Mouse (Mus musculus) embryonic facial prominence, embryonic 12.5 days (tissue): ENCODE results near the gene Gas2. TPM values are rescaled to one million over a fixed set of nuclear protein-coding genes. Genes with fewer than 3 reads are reported as not detected.
A peak's percentile ranks its signal among the peaks of the same experiment; 100 is the strongest.

Source experiments
- ATAC-seq: fragments of 200-750 bp; cut with Nextera tagmentation; 2 replicates; pipeline ENCODE4 v1.8.0; 2017; ENCODE audit not compliant: insufficient number of reproducible peaks, insufficient read depth, low FRiP score, low TSS enrichment
- H3K27ac ChIP-seq: fragments of 300-500 bp; sonication (generic); 2 replicates; pipeline ENCODE4 v1.5.1; 2016; ENCODE audit warnings: mild to moderate bottlenecking
- H3K27me3 ChIP-seq: fragments of 300-500 bp; sonication (generic); 2 replicates; pipeline ENCODE4 v1.6.1; 2016; ENCODE audit warnings: mild to moderate bottlenecking, moderate library complexity
- H3K36me3 ChIP-seq: fragments of 300-500 bp; sonication (generic); 2 replicates; pipeline ENCODE4 v1.6.1; 2016; ENCODE audit warnings: mild to moderate bottlenecking
- H3K4me1 ChIP-seq: fragments of 300-500 bp; sonication (generic); 2 replicates; pipeline ENCODE4 v1.6.1; 2016
- H3K4me2 ChIP-seq: fragments of 300-500 bp; sonication (generic); replicated peaks from 2 replicates; pipeline ENCODE4 v1.6.1; 2016; ENCODE audit warnings: mild to moderate bottlenecking, moderate library complexity
- H3K4me3 ChIP-seq: fragments of 300-500 bp; sonication (generic); 2 replicates; pipeline ENCODE4 v1.5.1; 2016; ENCODE audit warnings: mild to moderate bottlenecking
- H3K9ac ChIP-seq: fragments of 300-500 bp; sonication (generic); 2 replicates; pipeline ENCODE4 v1.6.1; 2016; ENCODE audit warnings: mild to moderate bottlenecking, moderate library complexity
- H3K9me3 ChIP-seq: fragments of 300-500 bp; sonication (generic); 2 replicates; pipeline ENCODE4 v1.6.1; 2016; ENCODE audit warnings: mild to moderate bottlenecking, moderate library complexity
- WGBS: fragments of 180-500 bp; shearing (Covaris S2); methylation state at CpG from one replicate; pipeline ENCODE4 v1.1.7; 2016; 5-methylcytosine and 5-hydroxymethylcytosine counted together
- polyA plus RNA-seq: library from polyadenylated mRNA; unstranded; fragments of >200 nt; fragmentation: Nextera tagmentation; extraction: Ambion mirVana; gene quantifications from 2 replicates; pipeline ENCODE4 v1.2.1, GENCODE M21; 2016

Gene Gas2
- polyA plus RNA-seq, 1 experiment from 2014 or later = 69.0 TPM

- H3K9ac ChIP-seq = no peak overlapping the region
- no peaks in the 10 kb centered on the region for H3K27me3 ChIP-seq
- no peak overlapping the region for H3K27ac ChIP-seq
- no peaks in the 10 kb centered on the region for H3K9me3 ChIP-seq
- no peak overlapping the region for H3K4me2 ChIP-seq
- H3K36me3 ChIP-seq = no peaks in the 10 kb centered on the region
- 85% methylated on average over 4 of the region's 4 CpGs for WGBS
- ATAC-seq = no peak
- H3K4me1 ChIP-seq = 0 out of 2 replicates have a peak, but pooled peaks cover 5% of the 10 kb centered on the region
- no peak overlapping the region for H3K4me3 ChIP-seq
Observed at GRCm38 (mm10) chr7:51931217-51931616, 69.4 kb downstream of the Gas2 start.

GRCm38 (mm10) chr7:51937337-51937736 is 75.5 kb downstream of the Gas2 start:
- 86% methylated on average over 1 of the region's 1 CpGs for WGBS
- H3K4me1 ChIP-seq = no peaks in the 10 kb centered on the region

GRCm38 (mm10) chr7:51940461-51940860 is 78.6 kb downstream of the Gas2 start:
- no peak overlapping the region for H3K27ac ChIP-seq
- no peak for ATAC-seq

More at GRCm38 (mm10) chr7:51937337-51937736, 75.5 kb downstream of the Gas2 start:
- no peak for ATAC-seq
- no peak overlapping the region for H3K9ac ChIP-seq
- H3K9me3 ChIP-seq = no peaks in the 10 kb centered on the region
- H3K36me3 ChIP-seq = no peaks in the 10 kb centered on the region
- H3K27me3 ChIP-seq = no peaks in the 10 kb centered on the region
- no peak overlapping the region for H3K27ac ChIP-seq
- H3K4me3 ChIP-seq = no peak overlapping the region
- no peak overlapping the region for H3K4me2 ChIP-seq

GRCm38 (mm10) chr7:51955424-51956041 is 93.7 kb downstream of the Gas2 start:
- ATAC-seq = peak; percentile 52; the same call in 1 of the 2 replicates
- WGBS = 46% methylated on average over 9 of the region's 9 CpGs
- Histone ChIP-seq H3K4me2 (no peak overlapping the region), H3K9me3 (no peaks in the 10 kb centered on the region), H3K4me1 (peaks cover 3% of the 10 kb centered on the region; the same call in 1 of the 2 replicates), H3K27ac (no peak overlapping the region), H3K9ac (no peak overlapping the region), H3K27me3 (no peaks in the 10 kb centered on the region), H3K36me3 (no peaks in the 10 kb centered on the region), H3K4me3 (no peak overlapping the region)

More at GRCm38 (mm10) chr7:51940461-51940860, 78.6 kb downstream of the Gas2 start:
- Histone ChIP-seq H3K9ac (no peak overlapping the region), H3K4me2 (no peak overlapping the region), H3K4me3 (no peak overlapping the region), H3K27me3 (no peaks in the 10 kb centered on the region), H3K36me3 (no peaks in the 10 kb centered on the region), H3K9me3 (no peaks in the 10 kb centered on the region), H3K4me1 (no peaks in the 10 kb centered on the region)
- WGBS = 56% methylated on average over 2 of the region's 2 CpGs

GRCm38 (mm10) chr7:51957766-51958165 is 96.0 kb downstream of the Gas2 start:
- H3K4me3 ChIP-seq = no peak overlapping the region
- ATAC-seq = no peak
- H3K4me1 ChIP-seq = peaks cover 3% of the 10 kb centered on the region; the same call in 1 of the 2 replicates
- H3K9ac ChIP-seq = no peak overlapping the region
- no peaks in the 10 kb centered on the region for H3K9me3 ChIP-seq
- H3K27ac ChIP-seq = no peak overlapping the region
- H3K4me2 ChIP-seq = no peak overlapping the region
- no peaks in the 10 kb centered on the region for H3K27me3 ChIP-seq
- no peaks in the 10 kb centered on the region for H3K36me3 ChIP-seq

- Histone ChIP-seq H3K4me2 (no peak overlapping the region), H3K27me3 (no peaks in the 10 kb centered on the region), H3K9me3 (no peaks in the 10 kb centered on the region), H3K9ac (no peak overlapping the region), H3K4me3 (no peak overlapping the region), H3K36me3 (no peaks in the 10 kb centered on the region), H3K27ac (no peak overlapping the region), H3K4me1 (peaks cover 3% of the 10 kb centered on the region; the same call in 1 of the 2 replicates)
- ATAC-seq = no peak
- WGBS = 57% methylated on average over 6 of the region's 6 CpGs
Observed at GRCm38 (mm10) chr7:51960698-51961374, 99.0 kb downstream of the Gas2 start.

GRCm38 (mm10) chr7:51962219-51962952 is 100.6 kb downstream of the Gas2 start:
- Histone ChIP-seq H3K4me2 (no peak overlapping the region), H3K27ac (no peak overlapping the region), H3K27me3 (no peaks in the 10 kb centered on the region), H3K4me1 (peaks cover 3% of the 10 kb centered on the region; the same call in 1 of the 2 replicates), H3K36me3 (no peaks in the 10 kb centered on the region), H3K4me3 (no peak overlapping the region), H3K9ac (no peak overlapping the region), H3K9me3 (no peaks in the 10 kb centered on the region)
- ATAC-seq = no peak
- WGBS = 69% methylated on average over 10 of the region's 10 CpGs

- H3K36me3 ChIP-seq = no peaks in the 10 kb centered on the region
- no peaks in the 10 kb centered on the region for H3K27me3 ChIP-seq
- no peak overlapping the region for H3K9ac ChIP-seq
- no peak overlapping the region for H3K27ac ChIP-seq
- no peak overlapping the region for H3K4me3 ChIP-seq
- ATAC-seq = no peak
- H3K4me1 ChIP-seq = peaks cover 3% of the 10 kb centered on the region; the same call in 1 of the 2 replicates
- no peaks in the 10 kb centered on the region for H3K9me3 ChIP-seq
- H3K4me2 ChIP-seq = no peak overlapping the region
- 93% methylated on average over 7 of the region's 7 CpGs for WGBS
Observed at GRCm38 (mm10) chr7:51964681-51965080, 102.9 kb downstream of the Gas2 start.

GRCm38 (mm10) chr7:51967581-51967980 is 105.8 kb downstream of the Gas2 start:
- Histone ChIP-seq H3K4me2 (no peak overlapping the region), H3K4me3 (no peak overlapping the region), H3K27ac (no peak overlapping the region), H3K4me1 (no peaks in the 10 kb centered on the region), H3K9me3 (no peaks in the 10 kb centered on the region), H3K9ac (no peak overlapping the region), H3K27me3 (no peaks in the 10 kb centered on the region), H3K36me3 (no peaks in the 10 kb centered on the region)
- no peak for ATAC-seq
- 82% methylated on average over 4 of the region's 4 CpGs for WGBS

- H3K36me3 ChIP-seq = no peaks in the 10 kb centered on the region
- no peak overlapping the region for H3K4me3 ChIP-seq
- H3K4me2 ChIP-seq = no peak overlapping the region
- no peaks in the 10 kb centered on the region for H3K9me3 ChIP-seq
- no peaks in the 10 kb centered on the region for H3K4me1 ChIP-seq
- H3K9ac ChIP-seq = no peak overlapping the region
- ATAC-seq = no peak
- H3K27me3 ChIP-seq = no peaks in the 10 kb centered on the region; the same call in 1 of the 2 replicates
- H3K27ac ChIP-seq = no peak overlapping the region
Observed at GRCm38 (mm10) chr7:51969379-51969778, 107.6 kb downstream of the Gas2 start.

- H3K27me3 ChIP-seq = no peaks in the 10 kb centered on the region; the same call in 1 of the 2 replicates
- H3K4me3 ChIP-seq = no peak overlapping the region
- no peak overlapping the region for H3K9ac ChIP-seq
- no peaks in the 10 kb centered on the region for H3K36me3 ChIP-seq
- ATAC-seq = no peak
- WGBS = 26% methylated on average over 6 of the region's 6 CpGs
- H3K27ac ChIP-seq = no peak overlapping the region
- H3K4me1 ChIP-seq = no peaks in the 10 kb centered on the region
- no peak overlapping the region for H3K4me2 ChIP-seq
- H3K9me3 ChIP-seq = no peaks in the 10 kb centered on the region
Observed at GRCm38 (mm10) chr7:51972252-51972855, 110.5 kb downstream of the Gas2 start.
